Mouse (Mus musculus): ENCODE measurements around the gene Irf2bpl. TPM values are rescaled to one million over a fixed set of nuclear protein-coding genes. Genes with fewer than 3 reads are reported as not detected.

Irf2bpl gene
- polyA plus RNA-seq, 1 experiment from 2014 or later, result 20.6 TPM

DNA sequence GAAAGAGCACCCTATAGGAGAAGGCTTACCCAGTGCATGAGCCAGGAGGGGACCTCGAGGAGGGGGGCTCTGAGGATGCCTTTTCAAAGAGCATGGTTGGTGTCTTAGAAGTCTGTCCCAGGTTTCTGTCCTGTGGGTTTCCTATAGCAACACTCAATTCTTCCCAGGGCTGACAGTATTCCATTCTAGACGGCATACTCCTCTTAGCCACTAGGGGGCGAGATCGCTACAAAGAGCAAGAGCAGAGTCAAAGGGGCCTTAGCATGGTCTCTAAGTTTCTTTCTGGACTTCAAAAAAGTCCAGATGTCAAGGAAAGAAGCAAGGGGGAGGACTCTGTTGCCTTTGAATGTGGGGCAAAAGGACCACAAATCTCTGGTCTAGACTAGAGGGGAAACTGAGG lies 20.6 kb upstream of the Irf2bpl start:
- Histone ChIP-seq H3K4me3 (ENCODE audit: low read depth, low read length) (no peak overlapping the region), H3K36me3 (ENCODE audit: control insufficient read depth, insufficient read depth, low read length) (no peaks in the 10 kb centered on the region), H3K4me1 (ENCODE audit: control insufficient read depth, insufficient read depth, low read length) (no peaks in the 10 kb centered on the region), H3K9me3 (ENCODE audit: control insufficient read depth, low read length) (no peaks in the 10 kb centered on the region), H3K9ac (ENCODE audit: low read length) (no peak overlapping the region), H3K4me2 (ENCODE audit: low read depth) (no peak overlapping the region), H3K27ac (ENCODE audit: low read depth, low read length) (no peak overlapping the region), H3K27me3 (ENCODE audit: control insufficient read depth, insufficient read depth, low read length) (peaks cover 20% of the 10 kb centered on the region)
- DNase-seq (ENCODE audit: low spot score) (no peak), ATAC-seq (ENCODE audit: insufficient read depth, low FRiP score, low TSS enrichment) (no peak)
- WGBS, result 19% methylated on average over 4 of the region's 4 CpGs

DNA sequence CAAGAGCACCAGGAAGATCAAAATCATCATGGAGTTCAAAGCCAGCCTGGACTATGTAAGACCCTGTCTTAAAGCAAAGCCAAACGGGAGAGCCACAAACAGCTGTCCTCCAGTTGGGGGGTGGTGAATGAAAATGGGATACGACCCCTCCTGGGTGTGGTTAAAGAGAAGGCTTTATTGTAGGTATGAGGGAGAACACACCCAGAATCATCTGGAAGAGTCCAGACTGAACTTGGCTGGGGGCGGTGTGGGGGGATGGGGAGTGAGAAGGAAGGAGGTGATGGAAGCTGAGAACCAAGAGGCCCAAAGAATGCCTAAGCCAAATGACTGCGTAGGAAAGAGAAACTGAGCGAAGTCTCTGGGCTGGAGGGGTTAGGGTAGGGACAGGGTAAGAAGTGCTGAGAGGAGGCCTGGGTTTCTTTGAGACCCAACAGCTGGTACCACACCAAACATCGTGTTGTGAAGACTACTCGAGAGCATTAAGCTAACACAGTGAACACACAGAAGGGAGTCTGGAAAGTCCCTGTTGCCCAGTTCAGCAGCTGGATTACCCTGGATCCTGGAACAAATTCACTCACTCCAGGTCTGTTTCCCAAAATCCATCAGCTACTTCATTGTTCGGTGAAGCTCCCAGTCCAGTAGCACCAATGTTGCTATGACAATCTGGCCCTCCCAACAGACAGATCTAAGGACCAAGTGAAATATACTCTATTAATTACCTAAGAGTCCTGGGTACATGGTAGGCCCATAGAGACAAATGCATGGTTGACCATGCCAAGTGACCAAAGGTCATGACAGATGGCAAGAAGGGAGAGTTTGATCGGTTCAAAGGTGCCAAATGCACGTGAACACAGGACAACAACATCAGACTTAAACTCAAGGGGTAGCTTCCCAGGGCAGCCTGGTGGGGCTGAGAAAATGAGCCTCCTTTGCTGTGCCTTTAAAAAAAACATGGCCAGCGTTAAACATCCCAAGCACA lies 19.5 kb upstream of the Irf2bpl start:
- H3K27ac ChIP-seq (ENCODE audit: low read depth, low read length), result no peak overlapping the region
- no peak for DNase-seq (ENCODE audit: low spot score)

GRCm38 (mm10) chr12:86899461-86900179 lies 15.0 kb upstream of the Irf2bpl start:
- no peaks in the 10 kb centered on the region for H3K9me3 ChIP-seq (ENCODE audit: control insufficient read depth, low read length)
- H3K27me3 ChIP-seq (ENCODE audit: control insufficient read depth, insufficient read depth, low read length), result no peaks in the 10 kb centered on the region
- H3K9ac ChIP-seq (ENCODE audit: low read length), result no peak overlapping the region
- no peak overlapping the region for H3K4me2 ChIP-seq (ENCODE audit: low read depth)
- WGBS, result 65% methylated on average over 11 of the region's 11 CpGs
- H3K27ac ChIP-seq (ENCODE audit: low read depth, low read length), result 0 out of 2 replicates have a peak overlapping the region, but pooled peaks have one; percentile 44
- DNase-seq (ENCODE audit: low spot score) (no peak), ATAC-seq (ENCODE audit: insufficient read depth, low FRiP score, low TSS enrichment) (no peak)
- H3K4me1 ChIP-seq (ENCODE audit: control insufficient read depth, insufficient read depth, low read length), result peaks cover 39% of the 10 kb centered on the region
- no peak overlapping the region for H3K4me3 ChIP-seq (ENCODE audit: low read depth, low read length)
- H3K36me3 ChIP-seq (ENCODE audit: control insufficient read depth, insufficient read depth, low read length), result no peaks in the 10 kb centered on the region

More for the DNA sequence above, 19.5 kb upstream of the Irf2bpl start:
- peaks cover 17% of the 10 kb centered on the region for H3K27me3 ChIP-seq (ENCODE audit: control insufficient read depth, insufficient read depth, low read length)
- WGBS, result 83% methylated on average over 11 of the region's 11 CpGs
- peaks cover 3% of the 10 kb centered on the region; the same call in 1 of the 2 replicates for H3K4me1 ChIP-seq (ENCODE audit: control insufficient read depth, insufficient read depth, low read length)
- no peaks in the 10 kb centered on the region for H3K9me3 ChIP-seq (ENCODE audit: control insufficient read depth, low read length)
- H3K4me3 ChIP-seq (ENCODE audit: low read depth, low read length), result no peak overlapping the region
- no peaks in the 10 kb centered on the region for H3K36me3 ChIP-seq (ENCODE audit: control insufficient read depth, insufficient read depth, low read length)
- ATAC-seq (ENCODE audit: insufficient read depth, low FRiP score, low TSS enrichment), result no peak
- no peak overlapping the region for H3K4me2 ChIP-seq (ENCODE audit: low read depth)
- no peak overlapping the region for H3K9ac ChIP-seq (ENCODE audit: low read length)

GRCm38 (mm10) chr12:86898448-86898847 lies 13.8 kb upstream of the Irf2bpl start:
- no peak overlapping the region for H3K9ac ChIP-seq (ENCODE audit: low read length)
- ATAC-seq (ENCODE audit: insufficient read depth, low FRiP score, low TSS enrichment), result no peak
- no peak overlapping the region for H3K27ac ChIP-seq (ENCODE audit: low read depth, low read length)
- H3K4me1 ChIP-seq (ENCODE audit: control insufficient read depth, insufficient read depth, low read length), result peaks cover 45% of the 10 kb centered on the region
- no peak overlapping the region for H3K4me2 ChIP-seq (ENCODE audit: low read depth)
- no peak for DNase-seq (ENCODE audit: low spot score)
- H3K27me3 ChIP-seq (ENCODE audit: control insufficient read depth, insufficient read depth, low read length), result no peaks in the 10 kb centered on the region
- no peak overlapping the region for H3K4me3 ChIP-seq (ENCODE audit: low read depth, low read length)
- 68% methylated on average over 3 of the region's 3 CpGs for WGBS
- no peaks in the 10 kb centered on the region for H3K9me3 ChIP-seq (ENCODE audit: control insufficient read depth, low read length)
- H3K36me3 ChIP-seq (ENCODE audit: control insufficient read depth, insufficient read depth, low read length), result no peaks in the 10 kb centered on the region

DNA sequence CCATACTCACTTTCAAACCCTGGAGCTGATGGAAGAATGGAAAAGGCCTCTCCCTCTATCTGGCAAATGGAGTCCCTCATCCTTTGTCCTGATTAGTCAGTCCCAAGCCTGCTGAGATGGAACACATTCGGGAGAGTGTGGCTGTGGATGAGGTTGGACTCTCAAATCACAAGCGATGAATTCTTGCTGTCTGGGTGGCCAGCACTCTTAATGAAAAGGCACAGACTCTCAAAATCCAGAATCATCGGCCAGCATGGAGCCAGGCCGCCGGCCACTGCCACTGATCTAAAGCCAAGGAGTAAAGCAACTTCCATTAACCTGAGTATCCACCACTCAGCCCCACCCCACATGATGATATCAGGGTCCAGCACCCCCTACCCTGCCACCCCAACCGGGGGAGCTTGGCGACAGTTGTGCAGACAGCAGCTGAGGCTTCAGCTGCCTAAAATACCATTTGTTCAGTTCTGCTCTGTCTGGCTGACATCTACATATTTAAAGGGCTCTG lies 13.2 kb upstream of the Irf2bpl start:
- no peaks in the 10 kb centered on the region for H3K9me3 ChIP-seq (ENCODE audit: control insufficient read depth, low read length)
- H3K27me3 ChIP-seq (ENCODE audit: control insufficient read depth, insufficient read depth, low read length), result no peaks in the 10 kb centered on the region
- no peak overlapping the region for H3K27ac ChIP-seq (ENCODE audit: low read depth, low read length)
- DNase-seq (ENCODE audit: low spot score) (no peak), ATAC-seq (ENCODE audit: insufficient read depth, low FRiP score, low TSS enrichment) (no peak)
- peaks cover 51% of the 10 kb centered on the region for H3K4me1 ChIP-seq (ENCODE audit: control insufficient read depth, insufficient read depth, low read length)
- WGBS, result 66% methylated on average over 7 of the region's 7 CpGs
- no peak overlapping the region for H3K4me3 ChIP-seq (ENCODE audit: low read depth, low read length)
- no peak overlapping the region for H3K4me2 ChIP-seq (ENCODE audit: low read depth)
- H3K9ac ChIP-seq (ENCODE audit: low read length), result no peak overlapping the region
- no peaks in the 10 kb centered on the region for H3K36me3 ChIP-seq (ENCODE audit: control insufficient read depth, insufficient read depth, low read length)

DNA sequence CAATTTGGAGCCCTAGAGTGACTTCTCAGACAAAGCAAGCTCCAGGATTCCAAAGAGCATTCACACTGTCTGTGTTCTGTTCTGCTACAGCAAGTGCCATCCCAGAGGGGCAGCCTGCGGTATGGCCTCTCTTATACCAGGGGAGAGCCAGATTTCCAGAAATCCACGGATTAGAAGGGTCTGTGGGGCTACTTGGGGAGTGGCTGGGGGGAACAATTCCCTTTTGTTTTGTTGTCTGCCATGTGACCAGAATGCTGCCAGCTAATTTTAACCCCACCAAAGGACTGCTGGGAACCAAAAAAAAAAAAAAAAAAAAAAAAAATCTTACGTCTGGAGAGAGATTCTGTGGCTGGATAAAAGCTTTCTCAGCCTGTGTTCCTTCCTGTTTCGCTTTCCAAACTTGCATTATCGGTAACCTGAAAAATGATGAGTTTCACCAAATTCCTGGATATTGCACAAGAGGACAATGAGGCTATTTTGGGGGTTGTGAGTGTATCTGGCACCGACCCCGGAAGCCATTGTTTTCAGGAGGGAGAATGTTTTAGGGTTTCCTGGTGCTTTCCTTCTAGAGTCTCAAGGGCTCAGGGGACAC lies 12.4 kb upstream of the Irf2bpl start:
- 0 out of 2 replicates have a peak overlapping the region, but pooled peaks have one; percentile 11 for H3K27ac ChIP-seq (ENCODE audit: low read depth, low read length)
- no peaks in the 10 kb centered on the region for H3K9me3 ChIP-seq (ENCODE audit: control insufficient read depth, low read length)
- H3K36me3 ChIP-seq (ENCODE audit: control insufficient read depth, insufficient read depth, low read length), result no peaks in the 10 kb centered on the region
- 48% methylated on average over 7 of the region's 7 CpGs for WGBS
- H3K4me1 ChIP-seq (ENCODE audit: control insufficient read depth, insufficient read depth, low read length), result peaks cover 56% of the 10 kb centered on the region
- peak overlapping the region; percentile 5 for H3K9ac ChIP-seq (ENCODE audit: low read length)
- H3K4me3 ChIP-seq (ENCODE audit: low read depth, low read length), result no peak overlapping the region
- DNase-seq (ENCODE audit: low spot score), result no peak
- no peak for ATAC-seq (ENCODE audit: insufficient read depth, low FRiP score, low TSS enrichment)
- H3K4me2 ChIP-seq (ENCODE audit: low read depth), result no peak overlapping the region
- H3K27me3 ChIP-seq (ENCODE audit: control insufficient read depth, insufficient read depth, low read length), result no peaks in the 10 kb centered on the region

DNA sequence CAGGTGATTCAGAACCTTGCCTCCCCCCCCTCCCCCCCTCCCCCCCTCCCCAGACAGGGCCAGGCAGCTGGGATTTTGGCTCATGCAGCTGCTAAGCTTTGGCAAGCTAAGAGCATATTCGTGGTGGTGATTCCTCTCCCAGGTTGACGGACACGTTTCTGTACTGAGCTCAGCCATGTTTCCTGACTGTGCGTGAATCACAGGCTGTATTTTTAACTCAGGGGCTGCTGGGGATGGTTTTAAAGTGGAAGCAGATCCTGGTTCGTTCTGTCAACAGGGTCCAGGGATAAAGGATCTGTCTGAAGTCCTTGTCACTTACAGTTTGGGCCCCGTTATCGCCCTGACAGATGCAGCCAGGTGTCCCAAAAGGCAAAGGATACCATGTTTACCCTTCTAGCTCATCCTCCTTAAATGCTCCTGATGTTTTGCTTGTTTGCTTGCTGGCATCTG lies 11.9 kb upstream of the Irf2bpl start:
- H3K4me2 ChIP-seq (ENCODE audit: low read depth), result no peak overlapping the region
- H3K4me1 ChIP-seq (ENCODE audit: control insufficient read depth, insufficient read depth, low read length), result peaks cover 62% of the 10 kb centered on the region
- DNase-seq (ENCODE audit: low spot score) (no peak), ATAC-seq (ENCODE audit: insufficient read depth, low FRiP score, low TSS enrichment) (no peak)
- H3K27me3 ChIP-seq (ENCODE audit: control insufficient read depth, insufficient read depth, low read length), result no peaks in the 10 kb centered on the region
- peak overlapping the region; percentile 5; the same call in 1 of the 2 replicates for H3K9ac ChIP-seq (ENCODE audit: low read length)
- no peaks in the 10 kb centered on the region for H3K9me3 ChIP-seq (ENCODE audit: control insufficient read depth, low read length)
- H3K36me3 ChIP-seq (ENCODE audit: control insufficient read depth, insufficient read depth, low read length), result no peaks in the 10 kb centered on the region
- H3K4me3 ChIP-seq (ENCODE audit: low read depth, low read length), result no peak overlapping the region
- 0 out of 2 replicates have a peak overlapping the region, but pooled peaks have one; percentile 11 for H3K27ac ChIP-seq (ENCODE audit: low read depth, low read length)
- 35% methylated on average over 7 of the region's 7 CpGs for WGBS

GRCm38 (mm10) chr12:86895703-86896409 lies 11.3 kb upstream of the Irf2bpl start:
- Histone ChIP-seq H3K36me3 (ENCODE audit: control insufficient read depth, insufficient read depth, low read length) (no peaks in the 10 kb centered on the region), H3K27ac (ENCODE audit: low read depth, low read length) (peak overlapping the region; percentile 85), H3K4me1 (ENCODE audit: control insufficient read depth, insufficient read depth, low read length) (peaks cover 66% of the 10 kb centered on the region), H3K4me3 (ENCODE audit: low read depth, low read length) (no peak overlapping the region), H3K9ac (ENCODE audit: low read length) (no peak overlapping the region), H3K27me3 (ENCODE audit: control insufficient read depth, insufficient read depth, low read length) (no peaks in the 10 kb centered on the region), H3K4me2 (ENCODE audit: low read depth) (peak overlapping the region; percentile 47), H3K9me3 (ENCODE audit: control insufficient read depth, low read length) (no peaks in the 10 kb centered on the region)
- WGBS, result 57% methylated on average over 4 of the region's 4 CpGs
- ATAC-seq (ENCODE audit: insufficient read depth, low FRiP score, low TSS enrichment), result no peak
- DNase-seq (ENCODE audit: low spot score), result no peak

All from neural tube, embryonic 11.5 days (tissue).